Mouse (Mus musculus): ENCODE measurements around the gene Arid4a. TPM values are rescaled to one million over a fixed set of nuclear protein-coding genes. Genes with fewer than 3 reads are reported as not detected.
"Not testable (repeated sequence)": the region's sequence is repeated elsewhere in the genome, so short reads cannot be mapped to it uniquely, and the experiment has no call there.

The Arid4a gene
- polyA plus RNA-seq, 1 experiment = 2.3 TPM

- Histone ChIP-seq H3K27me3 (ENCODE audit: control insufficient read depth, insufficient read depth, low read length) (no peaks in the 10 kb centered on the region), H3K4me3 (ENCODE audit: low read depth, low read length) (no peak overlapping the region), H3K36me3 (ENCODE audit: control insufficient read depth, insufficient read depth, low read length) (peaks cover 61% of the 10 kb centered on the region), H3K4me1 (ENCODE audit: control insufficient read depth, insufficient read depth, insufficient read length, low read length) (no peaks in the 10 kb centered on the region), H3K27ac (ENCODE audit: insufficient read depth, low read depth, low read length) (no peak overlapping the region)
- WGBS = 65% methylated on average over 12 of the region's 12 CpGs
- no peak for TF ChIP-seq POLR2A (IDR thresholded peaks at IDR 0.05; ENCODE audit: low read depth, low read length)
- peak; percentile 22; the same call in 1 of the 2 replicates for TF ChIP-seq CTCF (IDR thresholded peaks at IDR 0.05; ENCODE audit: extremely low read depth, insufficient read length, insufficient replicate concordance, low read depth, low read length)
Observed at GRCm38 (mm10) chr12:71073113-71073730, 57.4 kb downstream of the Arid4a start.

GRCm38 (mm10) chr12:71086331-71086730 is 70.5 kb downstream of the Arid4a start:
- TF ChIP-seq POLR2A (IDR thresholded peaks at IDR 0.05; ENCODE audit: low read depth, low read length) = no peak
- no peak for TF ChIP-seq CTCF (IDR thresholded peaks at IDR 0.05; ENCODE audit: extremely low read depth, insufficient read length, insufficient replicate concordance, low read depth, low read length)
- Histone ChIP-seq H3K4me3 (ENCODE audit: low read depth, low read length) (no peak overlapping the region), H3K36me3 (ENCODE audit: control insufficient read depth, insufficient read depth, low read length) (peaks cover 19% of the 10 kb centered on the region), H3K27ac (ENCODE audit: insufficient read depth, low read depth, low read length) (no peak overlapping the region), H3K27me3 (ENCODE audit: control insufficient read depth, insufficient read depth, low read length) (no peaks in the 10 kb centered on the region), H3K4me1 (ENCODE audit: control insufficient read depth, insufficient read depth, insufficient read length, low read length) (no peaks in the 10 kb centered on the region)
- WGBS = 93% methylated on average over 8 of the region's 8 CpGs

- not testable (repeated sequence) for H3K36me3 ChIP-seq (ENCODE audit: control insufficient read depth, insufficient read depth, low read length); H3K4me1 ChIP-seq (ENCODE audit: control insufficient read depth, insufficient read depth, insufficient read length, low read length)
- 63% methylated on average over 4 of the region's 4 CpGs for WGBS
Observed at GRCm38 (mm10) chr12:71104275-71104674, 88.5 kb downstream of the Arid4a start.

GRCm38 (mm10) chr12:71107216-71107771 is 91.5 kb downstream of the Arid4a start:
- H3K27me3 ChIP-seq (ENCODE audit: control insufficient read depth, insufficient read depth, low read length) = no peaks in the 10 kb centered on the region
- H3K4me1 ChIP-seq (ENCODE audit: control insufficient read depth, insufficient read depth, insufficient read length, low read length) = peaks cover 5% of the 10 kb centered on the region
- no peaks in the 10 kb centered on the region for H3K36me3 ChIP-seq (ENCODE audit: control insufficient read depth, insufficient read depth, low read length)
- no peak for TF ChIP-seq POLR2A (IDR thresholded peaks at IDR 0.05; ENCODE audit: low read depth, low read length)
- no peak for TF ChIP-seq CTCF (IDR thresholded peaks at IDR 0.05; ENCODE audit: extremely low read depth, insufficient read length, insufficient replicate concordance, low read depth, low read length)
- H3K27ac ChIP-seq (ENCODE audit: insufficient read depth, low read depth, low read length) = no peak overlapping the region
- no peak overlapping the region for H3K4me3 ChIP-seq (ENCODE audit: low read depth, low read length)
- 90% methylated on average over 6 of the region's 6 CpGs for WGBS

More at GRCm38 (mm10) chr12:71104275-71104674, 88.5 kb downstream of the Arid4a start:
- H3K27ac ChIP-seq (ENCODE audit: insufficient read depth, low read depth, low read length); H3K4me3 ChIP-seq (ENCODE audit: low read depth, low read length); H3K27me3 ChIP-seq (ENCODE audit: control insufficient read depth, insufficient read depth, low read length): not testable (repeated sequence)

- Histone ChIP-seq H3K36me3 (ENCODE audit: control insufficient read depth, insufficient read depth, low read length) (no peaks in the 10 kb centered on the region), H3K27ac (ENCODE audit: insufficient read depth, low read depth, low read length) (no peak within 1 kb of the TSS), H3K4me1 (ENCODE audit: control insufficient read depth, insufficient read depth, insufficient read length, low read length) (peaks cover 5% of the 10 kb centered on the region), H3K4me3 (ENCODE audit: low read depth, low read length) (peak within 1 kb of the TSS; percentile 46), H3K27me3 (ENCODE audit: control insufficient read depth, insufficient read depth, low read length) (no peaks in the 10 kb centered on the region)
- TF ChIP-seq POLR2A (IDR thresholded peaks at IDR 0.05; ENCODE audit: low read depth, low read length) (no peak), CTCF (IDR thresholded peaks at IDR 0.05; ENCODE audit: extremely low read depth, insufficient read length, insufficient replicate concordance, low read depth, low read length) (0 out of 2 replicates have a peak, but pooled peaks have one; percentile 5)
- WGBS = 10% methylated on average over 33 of the region's 33 CpGs
Observed at GRCm38 (mm10) chr12:71111331-71111730, 95.5 kb downstream of the Arid4a start, which contains the start of gene Tomm20l. Tomm20l (plus strand) TSS chr12:71111428.

- no peak overlapping the region for H3K27ac ChIP-seq (ENCODE audit: insufficient read depth, low read depth, low read length)
- no peak overlapping the region for H3K4me3 ChIP-seq (ENCODE audit: low read depth, low read length)
- 83% methylated on average over 10 of the region's 10 CpGs for WGBS
Observed at GRCm38 (mm10) chr12:71113074-71113473, 97.3 kb downstream of the Arid4a start.

GRCm38 (mm10) chr12:71113675-71114288 is 98.0 kb downstream of the Arid4a start:
- Histone ChIP-seq H3K27me3 (ENCODE audit: control insufficient read depth, insufficient read depth, low read length) (no peaks in the 10 kb centered on the region), H3K4me3 (ENCODE audit: low read depth, low read length) (no peak overlapping the region; the same call in 1 of the 2 replicates), H3K4me1 (ENCODE audit: control insufficient read depth, insufficient read depth, insufficient read length, low read length) (peaks cover 5% of the 10 kb centered on the region), H3K36me3 (ENCODE audit: control insufficient read depth, insufficient read depth, low read length) (no peaks in the 10 kb centered on the region), H3K27ac (ENCODE audit: insufficient read depth, low read depth, low read length) (no peak overlapping the region)
- WGBS = 19% methylated on average over 12 of the region's 12 CpGs
- TF ChIP-seq CTCF (IDR thresholded peaks at IDR 0.05; ENCODE audit: extremely low read depth, insufficient read length, insufficient replicate concordance, low read depth, low read length) (no peak), POLR2A (IDR thresholded peaks at IDR 0.05; ENCODE audit: low read depth, low read length) (no peak)

More at GRCm38 (mm10) chr12:71113074-71113473, 97.3 kb downstream of the Arid4a start:
- TF ChIP-seq CTCF (IDR thresholded peaks at IDR 0.05; ENCODE audit: extremely low read depth, insufficient read length, insufficient replicate concordance, low read depth, low read length) = no peak
- TF ChIP-seq POLR2A (IDR thresholded peaks at IDR 0.05; ENCODE audit: low read depth, low read length) = no peak
- Histone ChIP-seq H3K27me3 (ENCODE audit: control insufficient read depth, insufficient read depth, low read length) (no peaks in the 10 kb centered on the region), H3K4me1 (ENCODE audit: control insufficient read depth, insufficient read depth, insufficient read length, low read length) (peaks cover 5% of the 10 kb centered on the region), H3K36me3 (ENCODE audit: control insufficient read depth, insufficient read depth, low read length) (no peaks in the 10 kb centered on the region)
